Mouse (Mus musculus): ENCODE measurements at regions not wholly inside any gene's neighbourhood (a gene's known extent, or its start where the extent isn't known, plus 50 kb on each side); places are given as distances from the start of the nearest gene placed in this dataset.

- TF ChIP-seq CTCF (IDR thresholded peaks at IDR 0.05; ENCODE audit: control insufficient read depth, insufficient read depth, insufficient replicate concordance, low read depth, low read length) (no peak), POLR2A (IDR thresholded peaks at IDR 0.05; ENCODE audit: control insufficient read depth, low read depth, low read length) (no peak)
Observed at GRCm38 (mm10) chrX:166762098-166762497, 176.6 kb upstream of the Egfl6 start.

Data from testis, adult 2 months (tissue).